Mouse (Mus musculus): Measurements from ENCODE around the gene Vmn1r228. TPM values are rescaled to one million over a fixed set of nuclear protein-coding genes. Genes with fewer than 3 reads are reported as not detected.

The Vmn1r228 gene
- not detected for total RNA-seq (2021)

DNA sequence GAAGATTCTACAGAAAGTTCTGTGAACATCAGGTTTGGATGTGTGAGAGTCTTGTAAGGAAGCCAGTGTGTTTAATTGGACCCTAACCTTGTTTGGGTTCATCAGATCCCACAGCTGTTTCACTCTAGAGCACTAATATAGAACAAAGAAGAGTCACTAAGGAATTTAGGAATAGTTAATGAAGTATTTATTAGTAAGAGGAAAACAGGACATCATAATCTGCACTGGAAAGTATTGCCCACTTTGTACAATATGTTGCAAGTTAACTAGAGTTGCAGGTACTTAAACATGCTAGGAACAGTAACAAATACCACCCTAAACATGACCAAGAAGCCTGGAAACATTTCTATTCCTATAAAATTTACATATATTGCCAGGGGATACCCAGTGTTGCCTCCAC, at the start of gene Vmn1r228:
TSS of gene Vmn1r228 (minus strand) at position 101 of the 400 bp plus-strand sequence.
- no peak for DNase-seq
- intact Hi-C loops (cut with DNase I): no loop called here

- intact Hi-C loops (cut with DNase I): no loop called here
- no peak for DNase-seq
These were observed 25.3 kb upstream of the Vmn1r228 start, which contains the start of gene Vmn1r229 for GRCm38 (mm10) chr17:20811255-20811654. Gene Vmn1r229 (plus strand): TSS chr17:20811555.

DNA sequence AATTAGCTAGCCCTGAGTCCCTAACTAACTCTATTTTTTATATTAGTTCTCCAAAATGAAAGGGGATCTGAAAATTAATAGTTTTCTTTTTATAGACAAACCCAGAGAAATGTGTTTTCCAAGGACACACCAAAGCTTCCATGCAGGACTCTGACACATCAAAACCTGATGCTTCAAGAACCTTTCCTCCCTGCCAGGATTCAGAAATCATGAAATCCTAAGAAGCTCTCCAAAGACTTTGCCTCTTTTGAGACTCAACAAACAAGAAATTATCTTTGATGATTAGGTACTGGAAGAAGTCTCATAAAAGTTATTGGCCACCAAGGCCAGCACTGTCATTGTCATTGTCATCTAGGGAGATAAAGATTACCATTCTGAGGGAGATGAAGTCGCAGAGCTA, 56.4 kb downstream of the Vmn1r228 start, which contains the start of gene Vmn1r227:
TSS of gene Vmn1r227 (plus strand) at position 301 of the 400 bp plus-strand sequence.
- DNase-seq: no peak
- intact Hi-C loops (cut with DNase I): no loop called here

Other genes with a start within 250 kb of the Vmn1r228 start
- not detected for gene Vmn2r109, start 221.4 kb downstream of the Vmn1r228 start, total RNA-seq (2021)
- gene Vmn2r110, start 189.7 kb downstream of the Vmn1r228 start, total RNA-seq (2021): not detected
- gene Fpr-rs3, start 161.3 kb downstream of the Vmn1r228 start, total RNA-seq (2021): not detected
- gene Vmn1r226, start 103.3 kb downstream of the Vmn1r228 start, total RNA-seq (2021): not detected
- gene Vmn1r227, start 56.3 kb downstream of the Vmn1r228 start, total RNA-seq (2021): not detected
- gene Vmn1r229, start 25.4 kb upstream of the Vmn1r228 start, total RNA-seq (2021): under 1 TPM; 0.12 to 0.16 TPM
- gene Vmn1r230, start 54.3 kb upstream of the Vmn1r228 start, total RNA-seq (2021): not detected
- gene Vmn1r231, start 118.9 kb upstream of the Vmn1r228 start, total RNA-seq (2021): not detected
- not detected for gene Vmn1r232, start 133.6 kb upstream of the Vmn1r228 start, total RNA-seq (2021)
- 100 to 1,000 TPM; 630 to 657 TPM for gene Ppp2r1a, start 159.2 kb upstream of the Vmn1r228 start, total RNA-seq (2021)
- not detected for gene Vmn1r233, start 210.3 kb upstream of the Vmn1r228 start, total RNA-seq (2021)
- 10 to 100 TPM; 29.4 to 30.8 TPM for gene Zfp160, start 222.7 kb upstream of the Vmn1r228 start, total RNA-seq (2021)

Measured in left cerebral cortex, postnatal 4 days (tissue).